Mouse (Mus musculus): Measurements from ENCODE around the gene Rai1. TPM values are rescaled to one million over a fixed set of nuclear protein-coding genes. Genes with fewer than 3 reads are reported as not detected.

The Rai1 gene
- polyA plus RNA-seq, 1 experiment from 2014 or later = 31.0 TPM

DNA sequence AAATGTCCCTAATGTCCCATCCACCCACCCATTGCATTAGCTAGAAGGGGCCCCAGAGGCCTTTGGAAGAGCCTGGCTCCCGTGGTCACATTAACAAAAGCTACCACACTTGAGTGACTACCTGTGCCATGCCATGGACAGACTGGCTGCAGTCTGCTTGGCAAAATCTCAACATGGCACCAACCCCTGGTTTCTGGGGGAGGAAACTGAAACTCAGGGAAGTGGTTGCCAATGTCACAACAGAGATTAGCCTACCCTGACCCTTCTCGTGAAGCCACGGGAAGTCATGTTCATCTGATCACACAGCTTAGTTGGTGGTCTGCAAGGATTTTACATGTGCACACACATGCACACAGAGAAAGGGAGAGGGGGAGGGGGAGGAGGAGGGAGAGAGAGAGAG lies 28.6 kb upstream of the Rai1 start:
- Histone ChIP-seq H3K4me3 (no peak overlapping the region), H3K27me3 (ENCODE audit: insufficient read depth, poor library complexity, severe bottlenecking) (no peaks in the 10 kb centered on the region), H3K36me3 (no peaks in the 10 kb centered on the region), H3K4me1 (replicated peaks) (peaks cover 3% of the 10 kb centered on the region; the same call in 1 of the 2 replicates), H3K27ac (no peak overlapping the region), H3K9me3 (no peaks in the 10 kb centered on the region)
- no peak for DNase-seq (ENCODE audit: low spot score)
- WGBS = 87% methylated on average over 3 of the region's 3 CpGs

DNA sequence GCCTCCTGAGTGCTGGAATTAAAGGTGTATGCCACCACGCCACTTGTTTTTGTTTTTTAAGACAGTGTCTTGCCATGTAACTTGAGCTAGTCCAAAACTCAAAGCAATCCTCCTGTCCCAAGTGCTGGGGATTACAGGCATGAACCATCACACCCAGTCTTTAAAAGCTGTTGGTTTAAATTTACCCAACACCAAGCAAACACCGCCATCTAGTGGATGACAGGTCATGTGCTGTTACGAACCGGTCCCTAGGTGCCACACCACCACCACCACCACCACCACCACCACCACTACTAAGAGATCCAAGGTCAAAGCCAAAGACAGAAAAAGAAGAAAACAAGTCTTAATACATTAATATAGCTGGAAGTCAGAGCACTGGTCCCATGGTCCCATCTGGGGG lies 28.0 kb upstream of the Rai1 start:
- DNase-seq (ENCODE audit: low spot score) = peak; percentile 56

DNA sequence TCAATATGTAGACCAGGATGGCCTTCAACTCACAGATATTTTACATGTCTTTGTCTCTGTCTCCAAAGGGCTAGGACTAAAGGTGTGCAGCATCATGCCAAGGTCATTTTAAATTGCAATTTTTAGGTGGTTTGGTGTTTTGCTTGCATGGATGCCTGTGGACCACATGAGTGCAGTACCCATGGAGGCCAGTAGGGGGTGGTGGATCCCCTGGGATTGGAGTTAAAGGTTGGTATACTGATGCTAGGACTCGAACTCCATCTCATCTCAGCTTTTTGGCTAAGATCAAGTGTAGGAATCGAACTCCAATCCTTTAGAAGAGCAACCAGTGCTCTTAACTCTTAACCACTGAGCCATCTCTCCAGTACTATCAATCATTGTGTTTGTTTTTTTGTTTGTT lies 20.2 kb upstream of the Rai1 start:
- DNase-seq (ENCODE audit: low spot score) = peak; percentile 59
- 38% methylated on average over 2 of the region's 2 CpGs for WGBS

More for the DNA sequence above, 28.0 kb upstream of the Rai1 start:
- Histone ChIP-seq H3K27me3 (ENCODE audit: insufficient read depth, poor library complexity, severe bottlenecking) (no peaks in the 10 kb centered on the region), H3K4me3 (no peak overlapping the region), H3K4me1 (replicated peaks) (no peaks in the 10 kb centered on the region), H3K27ac (no peak overlapping the region), H3K9me3 (no peaks in the 10 kb centered on the region), H3K36me3 (no peaks in the 10 kb centered on the region)
- WGBS = 15% methylated on average over 4 of the region's 4 CpGs

DNA sequence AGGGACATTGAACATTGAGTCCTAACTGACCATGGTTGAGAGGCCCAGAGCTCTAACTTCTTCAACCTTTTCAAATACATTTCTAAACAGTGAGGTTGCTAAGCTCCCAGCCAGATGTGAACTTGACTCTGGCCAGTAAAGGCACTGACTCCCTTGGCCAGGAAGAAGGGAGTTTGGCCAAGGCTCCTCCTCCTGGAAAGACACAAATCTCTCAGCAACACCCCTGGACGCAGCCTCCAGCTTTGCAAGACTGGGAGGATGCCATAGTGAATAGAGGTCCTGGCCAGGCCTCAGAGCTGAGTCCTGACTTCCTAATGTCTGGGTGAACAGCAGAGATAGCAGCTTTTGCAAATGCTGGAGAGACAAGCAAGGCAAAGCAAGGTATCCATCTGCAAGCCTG lies 18.1 kb upstream of the Rai1 start:
- WGBS = 80% methylated on average over 1 of the region's 1 CpGs
- no peaks in the 10 kb centered on the region for H3K9me3 ChIP-seq
- DNase-seq (ENCODE audit: low spot score) = no peak
- H3K36me3 ChIP-seq = no peaks in the 10 kb centered on the region
- H3K27ac ChIP-seq = no peak overlapping the region
- no peak overlapping the region for H3K4me3 ChIP-seq
- H3K4me1 ChIP-seq (replicated peaks) = peaks cover 12% of the 10 kb centered on the region
- no peaks in the 10 kb centered on the region for H3K27me3 ChIP-seq (ENCODE audit: insufficient read depth, poor library complexity, severe bottlenecking)

More for the DNA sequence above, 20.2 kb upstream of the Rai1 start:
- H3K36me3 ChIP-seq = no peaks in the 10 kb centered on the region
- H3K9me3 ChIP-seq = no peaks in the 10 kb centered on the region
- no peak overlapping the region for H3K4me3 ChIP-seq
- H3K27ac ChIP-seq = no peak overlapping the region
- no peaks in the 10 kb centered on the region for H3K27me3 ChIP-seq (ENCODE audit: insufficient read depth, poor library complexity, severe bottlenecking)
- H3K4me1 ChIP-seq (replicated peaks) = peaks cover 12% of the 10 kb centered on the region

DNA sequence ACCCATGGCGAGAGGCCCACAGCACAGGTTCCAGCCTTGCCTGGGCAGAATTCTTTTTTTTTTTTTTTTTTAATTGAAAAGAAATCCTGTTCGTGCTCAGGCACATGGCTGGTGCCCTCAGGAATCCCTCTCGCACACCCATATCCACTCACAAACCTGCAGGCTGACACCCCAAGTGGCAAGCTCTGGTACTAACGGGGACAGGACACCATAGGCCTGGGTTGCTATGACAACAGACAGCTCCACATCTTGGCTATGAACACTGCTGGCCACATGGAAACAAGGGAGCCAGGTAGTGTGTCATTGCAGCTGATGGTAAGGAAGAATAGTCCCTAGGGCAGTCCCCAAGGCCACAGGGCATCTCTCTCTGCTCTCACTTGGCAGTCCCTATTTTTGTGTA lies 15.9 kb upstream of the Rai1 start:
- 43% methylated on average over 4 of the region's 4 CpGs for WGBS
- peak; percentile 48 for DNase-seq (ENCODE audit: low spot score)

DNA sequence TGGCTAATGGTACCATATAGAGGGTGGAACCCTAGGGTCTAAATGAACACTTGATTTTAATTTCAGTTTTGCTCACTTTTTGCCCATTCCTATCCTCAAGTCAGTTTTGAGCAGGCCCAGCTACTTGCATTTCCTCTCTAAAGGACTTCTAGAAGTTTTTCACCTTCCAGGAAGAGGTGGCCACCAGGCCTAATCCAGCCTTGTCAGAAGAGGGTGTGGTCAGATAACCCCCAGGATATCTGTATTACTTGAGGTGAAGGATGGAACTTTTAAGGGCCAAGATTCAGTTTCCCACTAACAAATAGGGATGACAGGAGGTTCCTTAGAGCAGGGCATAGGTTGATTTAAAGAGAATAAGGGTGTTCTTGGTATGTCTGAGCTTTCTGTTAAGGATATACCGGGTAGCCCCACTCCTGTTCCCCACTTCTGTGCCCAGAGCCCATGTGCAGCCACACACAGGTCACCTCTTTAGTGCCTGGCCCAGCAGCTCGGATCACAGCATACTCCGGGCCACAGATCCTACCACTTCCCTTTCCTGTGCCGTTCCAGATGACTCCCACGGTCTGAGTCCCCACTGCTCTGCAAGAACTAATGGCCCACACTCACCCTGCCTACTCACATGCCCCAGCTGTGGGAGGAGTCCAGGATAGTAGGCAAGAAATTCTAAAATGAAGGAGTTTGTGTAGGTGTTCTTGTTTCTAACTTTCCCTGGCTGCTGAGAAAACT lies 14.0 kb upstream of the Rai1 start:
- WGBS = 82% methylated on average over 5 of the region's 5 CpGs
- Histone ChIP-seq H3K9me3 (no peaks in the 10 kb centered on the region), H3K36me3 (no peaks in the 10 kb centered on the region), H3K4me1 (replicated peaks) (peaks cover 49% of the 10 kb centered on the region), H3K27ac (no peak overlapping the region), H3K4me3 (no peak overlapping the region), H3K27me3 (ENCODE audit: insufficient read depth, poor library complexity, severe bottlenecking) (peaks cover 4% of the 10 kb centered on the region; the same call in 1 of the 2 replicates)
- no peak for DNase-seq (ENCODE audit: low spot score)

More for the DNA sequence above, 15.9 kb upstream of the Rai1 start:
- peaks cover 4% of the 10 kb centered on the region; the same call in 1 of the 2 replicates for H3K27me3 ChIP-seq (ENCODE audit: insufficient read depth, poor library complexity, severe bottlenecking)
- peaks cover 30% of the 10 kb centered on the region for H3K4me1 ChIP-seq (replicated peaks)
- H3K4me3 ChIP-seq = no peak overlapping the region
- no peaks in the 10 kb centered on the region for H3K36me3 ChIP-seq
- no peak overlapping the region for H3K27ac ChIP-seq
- no peaks in the 10 kb centered on the region for H3K9me3 ChIP-seq

DNA sequence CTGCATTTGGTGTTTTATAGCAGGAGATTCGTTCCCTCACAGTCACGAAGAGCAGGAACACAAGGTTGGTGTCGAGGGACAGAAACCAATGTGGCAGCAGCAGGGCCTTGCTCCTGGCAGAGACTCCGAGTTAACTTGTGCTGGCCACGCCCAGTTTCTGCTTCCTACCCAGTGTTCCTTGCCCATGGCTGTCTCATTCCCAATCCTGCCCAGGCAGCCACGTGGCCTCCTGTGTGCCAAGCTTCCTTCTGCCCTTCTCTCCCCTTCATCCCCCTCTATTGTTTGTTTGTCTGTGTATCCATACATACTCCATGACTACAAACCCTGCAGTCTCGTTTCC lies 13.4 kb upstream of the Rai1 start:
- no peak for DNase-seq (ENCODE audit: low spot score)
- H3K27me3 ChIP-seq (ENCODE audit: insufficient read depth, poor library complexity, severe bottlenecking) = peaks cover 4% of the 10 kb centered on the region; the same call in 1 of the 2 replicates
- WGBS = 69% methylated on average over 7 of the region's 7 CpGs
- no peak overlapping the region for H3K4me3 ChIP-seq
- H3K36me3 ChIP-seq = no peaks in the 10 kb centered on the region
- H3K4me1 ChIP-seq (replicated peaks) = peaks cover 55% of the 10 kb centered on the region
- no peak overlapping the region for H3K27ac ChIP-seq
- H3K9me3 ChIP-seq = no peaks in the 10 kb centered on the region

DNA sequence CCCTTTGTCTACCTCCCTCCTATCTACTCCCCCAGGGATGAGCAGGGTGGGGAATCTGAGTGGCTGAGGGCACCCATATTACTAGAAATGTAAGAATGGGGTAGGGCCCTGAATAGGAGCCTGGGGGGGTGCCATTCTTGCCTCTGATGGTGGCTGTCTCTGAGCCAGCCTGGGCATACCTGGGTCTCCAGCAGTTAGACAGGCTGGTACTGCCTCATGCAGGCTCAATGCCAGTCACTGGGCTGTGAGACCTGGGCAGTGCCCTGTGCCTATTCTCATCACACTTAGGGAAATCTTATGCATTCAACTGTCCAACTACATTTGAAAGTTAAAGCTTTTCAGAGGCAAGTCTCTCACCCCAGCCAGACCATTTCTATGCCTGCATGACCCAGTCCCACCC lies 11.6 kb upstream of the Rai1 start:
- Histone ChIP-seq H3K27me3 (ENCODE audit: insufficient read depth, poor library complexity, severe bottlenecking) (peaks cover 4% of the 10 kb centered on the region; the same call in 1 of the 2 replicates), H3K9me3 (no peaks in the 10 kb centered on the region), H3K36me3 (no peaks in the 10 kb centered on the region), H3K4me1 (replicated peaks) (peaks cover 54% of the 10 kb centered on the region), H3K4me3 (no peak overlapping the region), H3K27ac (peak overlapping the region; percentile 81)
- DNase-seq (ENCODE audit: low spot score) = no peak

DNA sequence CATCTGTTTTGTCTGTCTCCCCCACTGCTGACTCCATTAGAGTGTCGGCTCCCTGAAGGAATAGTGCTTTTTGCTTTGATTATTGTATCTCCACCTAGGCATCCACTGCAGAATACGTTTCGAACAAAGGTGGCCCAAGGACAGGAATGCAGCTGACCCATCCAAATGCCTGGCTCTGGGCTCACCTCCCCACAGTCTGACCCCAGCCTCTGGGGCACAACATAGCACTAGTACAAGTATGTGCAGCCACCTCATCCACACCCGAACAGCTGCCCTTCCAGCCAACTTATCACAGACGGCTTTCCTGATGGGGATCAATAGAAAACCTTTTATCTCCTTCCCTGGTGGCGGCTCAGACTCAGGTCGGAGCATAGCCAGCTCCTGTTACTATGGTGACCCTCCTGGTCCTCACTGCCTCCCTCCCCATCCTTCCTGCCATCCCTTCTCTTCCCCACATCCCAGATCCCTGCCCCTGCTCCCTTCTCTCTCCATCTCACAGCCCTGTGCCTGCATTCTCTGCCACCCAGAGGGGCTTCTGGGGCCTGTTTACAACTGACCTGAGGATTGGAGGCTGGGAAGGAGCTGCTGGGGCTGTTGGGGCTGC lies 10.7 kb upstream of the Rai1 start:
- 33% methylated on average over 7 of the region's 7 CpGs for WGBS
- H3K27ac ChIP-seq = peak overlapping the region; percentile 81
- no peak overlapping the region for H3K4me3 ChIP-seq
- H3K4me1 ChIP-seq (replicated peaks) = peaks cover 46% of the 10 kb centered on the region
- no peaks in the 10 kb centered on the region for H3K9me3 ChIP-seq
- no peak for DNase-seq (ENCODE audit: low spot score)
- no peaks in the 10 kb centered on the region for H3K36me3 ChIP-seq
- peaks cover 4% of the 10 kb centered on the region; the same call in 1 of the 2 replicates for H3K27me3 ChIP-seq (ENCODE audit: insufficient read depth, poor library complexity, severe bottlenecking)

DNA sequence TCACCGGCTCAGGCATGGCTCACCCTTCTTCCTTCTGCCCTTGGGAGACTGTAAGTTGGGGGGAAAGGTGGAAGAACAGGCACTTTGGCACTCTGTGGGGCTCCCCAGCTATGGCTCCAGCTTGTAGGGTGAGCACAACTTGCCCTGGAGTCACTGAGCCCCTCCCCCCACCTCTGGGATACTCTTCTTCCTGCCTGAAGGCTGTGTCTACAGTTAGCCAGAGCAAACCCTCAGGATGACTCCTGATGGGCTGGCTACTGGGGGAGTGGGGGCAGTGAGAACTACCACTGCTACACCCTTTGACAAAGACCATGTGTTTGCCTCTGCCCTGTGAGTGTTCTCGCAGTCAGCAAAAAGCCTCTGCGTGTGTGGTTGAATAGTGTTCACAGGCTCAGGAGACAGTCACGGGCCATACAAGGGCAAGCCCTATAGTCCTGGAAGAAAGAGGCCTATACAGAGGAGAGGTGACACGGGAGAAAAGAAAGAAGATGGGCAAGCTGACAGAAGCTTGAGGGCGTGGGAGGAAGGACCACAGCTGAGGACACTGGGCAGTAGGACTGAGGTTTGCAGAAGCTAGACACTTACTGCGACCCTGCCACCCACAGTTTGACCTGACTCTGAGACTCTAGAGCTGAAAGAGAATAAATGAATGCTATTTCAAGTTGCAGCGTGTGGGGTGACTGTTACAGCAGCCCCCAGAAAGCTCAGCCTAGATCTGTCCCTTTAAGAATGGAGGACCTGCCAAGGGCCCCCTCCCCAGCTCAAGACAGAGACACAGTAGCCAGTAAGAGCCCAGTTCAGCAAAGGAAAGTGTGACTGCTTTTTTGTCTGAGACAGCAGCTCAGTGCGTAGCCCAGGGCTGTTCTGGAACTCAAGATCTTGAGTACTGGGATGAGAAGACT lies 9.7 kb upstream of the Rai1 start:
- Histone ChIP-seq H3K27me3 (ENCODE audit: insufficient read depth, poor library complexity, severe bottlenecking) (peaks cover 4% of the 10 kb centered on the region; the same call in 1 of the 2 replicates), H3K4me3 (no peak overlapping the region; the same call in 1 of the 2 replicates), H3K36me3 (no peaks in the 10 kb centered on the region), H3K4me1 (replicated peaks) (peaks cover 44% of the 10 kb centered on the region), H3K9me3 (no peaks in the 10 kb centered on the region), H3K27ac (peak overlapping the region; percentile 81)
- peak; percentile 31 for DNase-seq (ENCODE audit: low spot score)
- WGBS = 45% methylated on average over 9 of the region's 9 CpGs

DNA sequence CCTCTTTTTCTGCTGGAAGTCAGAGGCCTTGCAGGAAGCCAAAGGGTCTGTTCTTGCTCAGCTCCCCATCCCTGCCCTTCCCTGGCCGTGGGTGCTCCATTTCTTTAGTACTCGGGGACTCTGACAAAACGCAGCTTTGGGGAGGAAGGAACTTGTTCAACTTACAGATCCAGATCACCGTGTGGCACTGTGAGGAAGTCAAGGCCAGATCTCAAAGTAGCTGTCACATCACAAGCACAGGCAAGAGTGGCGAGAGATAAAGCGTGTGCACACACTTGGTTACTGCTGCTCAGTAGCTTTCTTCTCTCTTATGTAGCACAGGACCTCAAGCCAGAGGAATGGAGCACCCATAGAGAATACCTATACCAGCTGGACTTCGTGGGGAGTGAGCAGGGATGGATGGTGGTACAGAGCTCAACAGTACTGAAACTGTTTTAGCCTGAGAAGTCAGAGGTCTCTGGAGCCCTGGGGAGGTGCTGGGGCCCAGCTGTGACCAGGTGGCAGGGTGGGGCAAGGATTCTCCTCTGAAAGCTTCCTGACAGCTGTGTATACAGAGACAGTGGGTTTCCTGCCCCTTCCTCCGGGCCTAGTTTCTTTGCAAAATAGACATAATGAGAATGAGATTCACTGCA lies 5.1 kb upstream of the Rai1 start:
- Histone ChIP-seq H3K9me3 (no peaks in the 10 kb centered on the region), H3K36me3 (no peaks in the 10 kb centered on the region), H3K27me3 (ENCODE audit: insufficient read depth, poor library complexity, severe bottlenecking) (no peaks in the 10 kb centered on the region), H3K4me3 (no peak overlapping the region), H3K27ac (no peak overlapping the region), H3K4me1 (replicated peaks) (peaks cover 24% of the 10 kb centered on the region)
- WGBS = 73% methylated on average over 8 of the region's 8 CpGs
- DNase-seq (ENCODE audit: low spot score) = no peak

DNA sequence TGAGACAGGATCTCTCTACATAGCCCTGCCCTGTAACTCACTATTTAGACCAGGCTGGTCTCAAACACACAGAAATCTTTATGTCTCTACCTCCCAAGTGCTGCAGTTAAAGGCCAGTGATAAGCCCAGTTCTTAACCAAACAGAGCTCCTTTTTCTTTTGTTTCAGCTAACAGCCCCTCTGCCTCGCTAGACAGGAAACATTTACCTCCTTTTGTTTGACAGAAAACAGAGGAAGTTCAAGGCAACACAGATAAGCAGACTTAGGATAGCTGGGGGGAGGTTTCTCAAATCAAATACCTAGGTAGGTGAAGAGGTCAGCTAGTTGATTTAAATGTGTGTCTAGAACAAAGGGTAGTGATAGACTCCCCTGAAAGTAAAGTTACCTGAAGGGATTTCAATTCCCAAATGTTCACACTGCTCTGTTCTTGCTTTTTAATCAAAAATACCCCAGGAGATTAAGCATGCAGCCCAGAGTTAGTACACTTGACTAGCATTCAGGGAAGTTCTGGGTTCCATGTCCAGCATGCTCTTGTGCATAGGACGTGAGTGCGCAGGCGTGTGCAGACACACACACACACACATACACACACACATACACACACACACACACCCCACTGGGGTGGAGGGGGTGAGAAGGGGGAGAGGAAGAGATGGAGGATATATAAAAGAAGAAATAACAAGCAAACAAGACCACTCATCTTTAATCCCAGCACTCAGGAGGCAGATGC lies 3.8 kb upstream of the Rai1 start:
- Histone ChIP-seq H3K9me3 (no peaks in the 10 kb centered on the region), H3K4me3 (no peak overlapping the region), H3K4me1 (replicated peaks) (peaks cover 19% of the 10 kb centered on the region), H3K27ac (no peak overlapping the region), H3K36me3 (no peaks in the 10 kb centered on the region), H3K27me3 (ENCODE audit: insufficient read depth, poor library complexity, severe bottlenecking) (no peaks in the 10 kb centered on the region)
- no peak for DNase-seq (ENCODE audit: low spot score)
- 80% methylated on average over 4 of the region's 4 CpGs for WGBS
